Mouse (Mus musculus) G1E (cell line): ENCODE data around the gene H2al1i. TPM values are rescaled to one million over a fixed set of nuclear protein-coding genes. Genes with fewer than 3 reads are reported as not detected.
A peak's percentile ranks its signal among the peaks of the same experiment; 100 is the strongest.
"Not testable (repeated sequence)": the region's sequence is repeated elsewhere in the genome, so short reads cannot be mapped to it uniquely, and the experiment has no call there.

ENCODE experiments used
- ATAC-seq: 2 replicates; pipeline ENCODE4 v1.8.0; 2016; ENCODE audit warnings: mild to moderate bottlenecking; ENCODE audit not compliant: insufficient number of reproducible peaks, poor library complexity, low FRiP score, severe bottlenecking; ENCODE audit errors: extremely low read depth
- DNase-seq: peaks from one replicate; pipeline ENCODE4 v3.0.0; 2012; ENCODE audit warnings: low spot score
- H3K27me3 ChIP-seq: 2 replicates; pipeline ENCODE4 v1.6.1; 2012; ENCODE audit warnings: mild to moderate bottlenecking, low read length, inconsistent platforms; ENCODE audit not compliant: insufficient read depth
- H3K36me3 ChIP-seq: replicated peaks from 2 replicates; pipeline ENCODE3; 2012; ENCODE audit warnings: mild to moderate bottlenecking, inconsistent platforms
- H3K4me1 ChIP-seq: 2 replicates; pipeline ENCODE4 v1.6.1; 2012; ENCODE audit warnings: low read depth, low read length, inconsistent platforms, mixed read lengths; ENCODE audit not compliant: insufficient read depth
- H3K4me3 ChIP-seq: 2 replicates; pipeline ENCODE4 v1.5.1; 2012; ENCODE audit warnings: low read depth, mild to moderate bottlenecking, inconsistent platforms, low read length, moderate library complexity, mixed read lengths
- H3K9me3 ChIP-seq: replicated peaks from 2 replicates; pipeline ENCODE4 v1.6.1; 2012; ENCODE audit warnings: inconsistent platforms
- CTCF ChIP-seq: IDR thresholded peaks from 2 replicates; pipeline ENCODE4 v1.5.1; 2012; ENCODE audit warnings: low read depth, low read length, inconsistent platforms, mixed read lengths
- GATA1 ChIP-seq: IDR thresholded peaks from 2 replicates; pipeline ENCODE4 v1.6.1; 2012; ENCODE audit warnings: borderline replicate concordance, low read length, inconsistent platforms, mixed read lengths
- GATA2 ChIP-seq: IDR thresholded peaks from 2 replicates; pipeline ENCODE4 v1.6.1; 2012; ENCODE audit warnings: low read depth, low read length, inconsistent platforms, borderline replicate concordance
- POLR2AphosphoS5 ChIP-seq: IDR thresholded peaks from 2 replicates; pipeline ENCODE4 v1.6.1; 2012; ENCODE audit warnings: low read depth, low read length, inconsistent platforms; ENCODE audit not compliant: insufficient replicate concordance
- TAL1 ChIP-seq: conservative IDR thresholded peaks from 2 replicates; pipeline ENCODE4 v1.6.1; 2012; ENCODE audit warnings: low read depth, low read length, inconsistent platforms, mixed read lengths
- polyA plus RNA-seq: library from polyadenylated mRNA; stranded (reverse); fragments of >175 nt; gene quantifications from 2 replicates; pipeline ENCODE4 v1.2.3, GENCODE M21; 2012
- total RNA-seq, 2 experiments: library from RNA; stranded (forward) in 1 of 2; stranded (reverse) in 1 of 2; fragments of 200-1000 nt in 1 of 2; fragments of >200 nt in 1 of 2; fragmentation: Nextera tagmentation in 1 of 2; gene quantifications; 2 replicates each; pipeline ENCODE4 v1.2.3; 2014 to 2017

The H2al1i gene
- total and polyA plus RNA-seq, 3 experiments: not detected

- DNase-seq, H3K27me3 ChIP-seq, H3K9me3 ChIP-seq, H3K4me3 ChIP-seq, H3K36me3 ChIP-seq, H3K4me1 ChIP-seq, ATAC-seq: not testable (repeated sequence)
Measured at GRCm38 (mm10) chrX:11314858-11315257, 9.6 kb upstream of the H2al1i start, which contains the start of gene H2al1f. Gene H2al1f, plus strand, starts transcription at chrX:11315158.

GRCm38 (mm10) chrX:11317956-11318355, 6.5 kb upstream of the H2al1i start, which contains the start of gene H2al1g:
Gene H2al1g, plus strand, starts transcription at chrX:11318256.
- ATAC-seq: not testable (repeated sequence)

GRCm38 (mm10) chrX:11321192-11321591, 3.3 kb upstream of the H2al1i start, which contains the start of gene H2al1h:
Gene H2al1h, plus strand, starts transcription at chrX:11321492.
- not testable (repeated sequence) for DNase-seq, H3K4me1 ChIP-seq, H3K4me3 ChIP-seq, H3K27me3 ChIP-seq, ATAC-seq, H3K36me3 ChIP-seq, H3K9me3 ChIP-seq

More at GRCm38 (mm10) chrX:11317956-11318355, 6.5 kb upstream of the H2al1i start, which contains the start of gene H2al1g:
- H3K9me3 ChIP-seq, H3K4me1 ChIP-seq, H3K27me3 ChIP-seq, H3K36me3 ChIP-seq, H3K4me3 ChIP-seq, DNase-seq: not testable (repeated sequence)

- H3K36me3 ChIP-seq, H3K4me1 ChIP-seq, H3K27me3 ChIP-seq, H3K4me3 ChIP-seq, DNase-seq, H3K9me3 ChIP-seq, ATAC-seq: not testable (repeated sequence)
Measured at GRCm38 (mm10) chrX:11327522-11327921, 3.1 kb downstream of the H2al1i start, which contains the start of gene H2al1j. Gene H2al1j, plus strand, starts transcription at chrX:11327822.

- H3K4me3 ChIP-seq: no peak overlapping the region
- no peaks in the 10 kb centered on the region for H3K4me1 ChIP-seq
- H3K9me3 ChIP-seq: no peaks in the 10 kb centered on the region
- no peaks in the 10 kb centered on the region for H3K36me3 ChIP-seq
- ATAC-seq (no peak), DNase-seq (no peak)
- TF ChIP-seq CTCF: no peak
- no peak for TF ChIP-seq TAL1
- no peak for TF ChIP-seq POLR2AphosphoS5
- TF ChIP-seq GATA2: no peak
- no peak for TF ChIP-seq GATA1
- H3K27me3 ChIP-seq: no peaks in the 10 kb centered on the region
Measured at GRCm38 (mm10) chrX:11345762-11346161, 21.3 kb downstream of the H2al1i start.

- Histone ChIP-seq H3K4me1 (no peaks in the 10 kb centered on the region), H3K27me3 (no peaks in the 10 kb centered on the region), H3K36me3 (no peaks in the 10 kb centered on the region), H3K9me3 (no peaks in the 10 kb centered on the region), H3K4me3 (no peak overlapping the region)
- TF ChIP-seq GATA2 (no peak), TAL1 (no peak), CTCF (no peak), GATA1 (no peak), POLR2AphosphoS5 (no peak)
- no peak for ATAC-seq
- no peak for DNase-seq
Measured at GRCm38 (mm10) chrX:11346756-11347155, 22.3 kb downstream of the H2al1i start.

GRCm38 (mm10) chrX:11360823-11361222, 36.4 kb downstream of the H2al1i start:
- ATAC-seq: no peak
- no peak for DNase-seq
- Histone ChIP-seq H3K27me3 (no peaks in the 10 kb centered on the region), H3K36me3 (no peaks in the 10 kb centered on the region), H3K4me1 (no peaks in the 10 kb centered on the region), H3K4me3 (no peak overlapping the region), H3K9me3 (no peaks in the 10 kb centered on the region)
- TF ChIP-seq GATA2: no peak
- TF ChIP-seq GATA1: no peak
- TF ChIP-seq CTCF: no peak
- no peak for TF ChIP-seq POLR2AphosphoS5

- Histone ChIP-seq H3K9me3 (no peaks in the 10 kb centered on the region), H3K27me3 (no peaks in the 10 kb centered on the region), H3K4me3 (no peak overlapping the region), H3K36me3 (no peaks in the 10 kb centered on the region), H3K4me1 (no peaks in the 10 kb centered on the region)
- ATAC-seq: peak; percentile 45
- no peak for TF ChIP-seq POLR2AphosphoS5
- no peak for TF ChIP-seq GATA2
- no peak for TF ChIP-seq CTCF
- TF ChIP-seq TAL1: no peak
- no peak for TF ChIP-seq GATA1
- no peak for DNase-seq
Measured at GRCm38 (mm10) chrX:11361261-11361660, 36.8 kb downstream of the H2al1i start.
